Mouse (Mus musculus) heart, adult 10 weeks (tissue): ENCODE measurements around the gene Isl1. TPM values are rescaled to one million over a fixed set of nuclear protein-coding genes. Genes with fewer than 3 reads are reported as not detected.

ENCODE experiments used
- polyA plus RNA-seq: library from polyadenylated mRNA; stranded (reverse); fragments of 350-450 nt; fragmentation: Illumina TruSeq; extraction: RNeasy Lipid Tissue Mini Kit (QIAGEN cat#74804); gene quantifications from one replicate; pipeline ENCODE4 v1.2.3, GENCODE M21; 2014; ENCODE audit warnings: low read depth, low replicate concordance

Isl1 gene
- 0.58 TPM for polyA plus RNA-seq

GRCm38 (mm10) chr13:116309584-116310462 lies at the start of gene Isl1:
Gene Isl1 (minus strand): TSS chr13:116309689.

